Mouse (Mus musculus) cerebellum, postnatal 10 days (tissue): ENCODE measurements around the gene Nat14.

Source experiments
- DNase-seq, 2 experiments: peaks; one replicate each; pipeline ENCODE4 v3.0.0; 2021; ENCODE audit warnings: mixed read lengths in 2 of 2

Gene Nat14

DNA sequence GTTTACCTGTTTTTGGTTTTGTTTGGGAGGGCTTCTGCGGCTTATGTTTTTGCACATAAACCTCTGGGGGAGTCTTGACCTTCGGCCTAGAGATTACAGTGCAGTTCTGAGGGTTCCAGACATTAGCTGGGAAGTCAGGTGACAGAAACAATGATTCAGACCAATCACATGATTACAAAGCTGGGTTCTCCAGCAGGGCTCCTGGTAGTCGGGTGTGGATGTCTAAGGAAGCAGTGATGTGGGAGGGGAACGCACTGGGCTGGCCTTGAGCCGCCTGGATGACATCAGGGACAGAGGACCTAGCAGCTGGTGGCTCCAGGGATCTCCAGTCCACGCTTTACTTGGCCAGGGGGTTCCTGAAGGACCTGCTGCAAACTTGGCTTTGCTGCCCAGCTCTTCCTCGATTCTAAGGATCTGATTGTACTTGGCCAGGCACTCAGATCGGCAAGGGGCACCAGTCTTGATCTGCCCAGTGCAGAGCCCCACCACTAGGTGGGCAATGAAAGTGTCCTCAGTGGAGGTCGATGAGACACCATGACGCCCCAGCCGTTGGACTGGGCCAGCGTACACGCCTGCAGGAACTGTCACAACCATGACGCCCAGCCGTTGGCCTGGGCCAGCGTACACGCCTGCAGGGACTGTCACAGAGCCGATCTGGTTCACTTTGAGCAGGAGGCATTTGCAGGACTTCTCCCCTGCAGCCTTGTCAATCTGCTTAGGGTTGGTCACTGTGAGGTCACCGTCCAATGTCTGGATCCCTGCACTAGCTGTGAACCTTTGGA lies 28.9 kb downstream of the Nat14 start:
- no peak for DNase-seq

DNA sequence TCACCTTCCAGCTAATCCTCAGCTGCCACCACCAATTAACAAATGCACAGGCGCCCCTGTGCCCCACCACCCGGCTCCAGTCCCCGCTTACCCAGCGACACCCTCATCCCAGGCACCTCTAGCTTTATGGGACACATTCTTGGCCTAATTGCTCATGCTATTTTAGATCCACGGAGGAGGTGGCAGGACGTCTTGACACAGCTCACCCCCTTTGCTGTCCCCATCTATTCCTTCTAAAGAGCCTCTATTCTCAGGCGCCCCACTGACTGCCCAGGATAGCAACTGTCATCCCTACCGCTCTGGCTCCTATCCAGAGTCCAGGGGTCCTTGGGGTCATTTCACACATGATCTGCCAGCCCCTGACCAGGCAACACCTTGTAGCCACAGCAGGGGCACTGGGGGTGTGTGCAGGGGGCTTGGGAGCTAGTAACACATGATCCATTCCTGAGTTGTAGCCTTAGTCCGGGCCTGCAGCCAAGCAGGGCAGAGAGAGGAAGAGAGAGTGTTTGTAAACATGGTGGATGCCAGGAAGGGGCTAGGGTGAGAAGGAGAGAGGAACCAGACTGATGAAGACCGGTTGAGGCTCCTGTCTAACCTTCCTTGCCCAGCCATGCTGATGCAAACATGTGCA lies 32.1 kb downstream of the Nat14 start:
- peak; percentile 48 to 61 for DNase-seq

DNA sequence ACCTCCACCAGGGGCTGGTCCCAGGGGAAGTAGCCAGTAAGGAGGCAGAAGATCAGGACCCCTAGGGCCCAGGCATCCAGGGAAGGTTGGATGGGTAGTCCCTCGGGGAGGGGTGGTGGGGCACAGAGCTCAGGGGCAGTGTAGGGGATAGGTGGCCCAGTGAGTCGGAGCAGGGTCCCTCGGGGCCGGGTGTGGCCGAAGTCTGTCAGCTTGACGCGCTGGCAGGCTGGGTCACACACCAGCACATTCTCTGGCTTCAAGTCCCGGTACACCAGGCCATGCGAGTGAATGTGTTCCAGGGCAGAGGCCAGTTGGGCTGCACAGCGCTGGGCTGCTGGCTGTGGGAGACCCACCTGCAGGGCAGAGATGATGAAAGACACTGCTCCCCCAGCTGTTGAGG lies 35.5 kb downstream of the Nat14 start:
- DNase-seq = no peak

DNA sequence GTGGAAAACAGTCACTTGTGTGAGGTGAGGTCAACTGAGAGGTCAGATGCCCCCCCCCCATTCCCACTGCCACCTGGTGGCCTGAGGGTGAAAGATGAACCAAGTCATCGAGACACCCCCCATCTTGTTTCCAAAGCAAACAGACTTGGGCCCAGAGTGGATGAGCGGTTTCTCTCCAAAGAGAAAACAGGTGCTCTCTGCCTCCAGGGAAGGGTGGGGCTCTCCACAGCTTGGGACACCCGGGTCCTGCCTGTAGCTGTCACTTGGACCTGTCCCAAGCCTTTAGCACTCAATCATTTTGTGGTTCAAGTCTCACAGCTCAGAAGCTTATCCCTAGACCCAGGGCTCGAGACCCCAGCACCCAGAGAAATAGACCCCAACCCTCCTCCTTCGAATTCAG lies 41.7 kb downstream of the Nat14 start:
- DNase-seq = no peak

DNA sequence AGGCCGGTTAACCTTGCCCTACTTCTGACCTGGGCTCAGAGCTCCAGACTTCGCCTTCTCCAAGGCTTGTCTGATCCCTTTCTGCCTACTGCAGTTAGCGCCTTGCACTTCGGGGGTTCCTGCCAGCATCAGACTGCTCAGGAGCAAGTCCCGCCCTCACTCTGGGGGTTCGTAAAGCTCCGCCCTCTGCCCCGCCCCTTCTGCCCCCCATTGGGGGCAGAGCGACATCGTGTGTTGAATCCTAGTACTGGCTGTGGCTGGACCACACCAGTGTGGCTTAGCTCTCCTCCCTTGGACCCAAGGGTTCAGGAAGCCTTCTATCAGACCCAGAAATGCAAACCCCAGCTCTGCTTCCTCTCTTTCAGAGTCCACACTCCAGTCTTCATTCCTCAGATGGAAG lies 42.4 kb downstream of the Nat14 start, which contains the start of gene Sbk2:
Gene Sbk2, minus strand, starts transcription at position 135 of the 400 bp plus-strand sequence.
- DNase-seq = peak; percentile 66 to 69

DNA sequence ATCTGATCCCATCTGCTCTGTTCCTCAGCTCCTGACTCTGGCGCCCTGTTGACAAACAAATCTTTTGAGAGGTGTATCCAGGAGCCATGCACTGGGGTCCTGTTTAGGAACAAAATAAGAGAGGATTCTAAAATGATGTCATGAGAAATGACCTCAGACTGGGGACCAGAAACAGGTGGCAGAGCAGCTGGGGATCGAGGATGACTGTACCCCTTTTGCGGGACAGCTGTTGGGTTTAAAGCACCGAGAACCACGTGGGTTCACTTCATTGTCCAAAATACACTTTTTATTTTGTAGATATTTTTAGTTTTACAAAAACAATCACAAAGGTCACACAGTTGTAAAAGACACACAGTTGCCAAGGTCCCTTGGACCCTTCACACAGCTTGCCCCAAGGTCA lies 43.2 kb downstream of the Nat14 start:
- no peak for DNase-seq

DNA sequence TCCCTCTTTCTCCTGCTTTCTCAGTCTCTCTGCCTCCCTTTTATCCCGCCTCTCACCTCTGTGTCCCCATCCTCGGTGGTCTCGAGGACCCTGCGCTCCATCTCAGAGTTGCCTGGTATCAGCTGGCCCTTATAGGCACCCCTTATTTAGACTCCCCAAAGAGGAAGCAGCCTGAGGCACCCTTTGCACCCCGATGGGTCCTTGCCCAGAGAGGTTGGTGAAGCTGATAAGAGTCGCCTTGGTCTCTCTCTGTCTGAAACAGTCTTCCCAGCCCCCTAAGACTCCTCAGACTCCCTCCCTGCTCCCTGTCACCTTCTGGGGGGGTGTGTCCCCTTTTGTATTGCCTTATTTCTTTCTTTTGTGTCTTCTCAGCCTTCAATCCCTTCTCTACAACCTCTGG lies 49.2 kb downstream of the Nat14 start, which contains the start of gene Sbk3:
Gene Sbk3, minus strand, starts transcription at position 101 of the 400 bp plus-strand sequence.
- DNase-seq = no peak

DNA sequence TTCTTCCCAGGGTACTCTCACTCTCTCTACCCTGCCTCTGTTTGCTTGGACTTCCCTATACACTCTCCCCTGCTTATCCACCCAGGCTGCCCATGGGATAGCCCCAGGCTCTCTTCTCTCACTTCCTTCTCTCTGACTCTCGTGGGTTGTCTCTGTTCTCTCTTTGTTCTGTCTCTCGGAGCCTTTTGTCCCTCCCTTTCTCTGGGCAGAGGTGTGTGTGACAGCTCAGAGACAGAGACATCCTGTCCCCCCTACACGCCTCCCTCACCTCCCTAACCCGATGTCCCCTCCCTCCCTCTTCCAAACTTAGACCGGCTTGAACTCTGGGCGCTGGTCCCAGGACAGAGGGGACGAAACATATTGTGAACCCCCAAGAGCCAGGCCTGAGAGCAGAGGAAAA lies 49.9 kb downstream of the Nat14 start:
- no peak for DNase-seq

DNA sequence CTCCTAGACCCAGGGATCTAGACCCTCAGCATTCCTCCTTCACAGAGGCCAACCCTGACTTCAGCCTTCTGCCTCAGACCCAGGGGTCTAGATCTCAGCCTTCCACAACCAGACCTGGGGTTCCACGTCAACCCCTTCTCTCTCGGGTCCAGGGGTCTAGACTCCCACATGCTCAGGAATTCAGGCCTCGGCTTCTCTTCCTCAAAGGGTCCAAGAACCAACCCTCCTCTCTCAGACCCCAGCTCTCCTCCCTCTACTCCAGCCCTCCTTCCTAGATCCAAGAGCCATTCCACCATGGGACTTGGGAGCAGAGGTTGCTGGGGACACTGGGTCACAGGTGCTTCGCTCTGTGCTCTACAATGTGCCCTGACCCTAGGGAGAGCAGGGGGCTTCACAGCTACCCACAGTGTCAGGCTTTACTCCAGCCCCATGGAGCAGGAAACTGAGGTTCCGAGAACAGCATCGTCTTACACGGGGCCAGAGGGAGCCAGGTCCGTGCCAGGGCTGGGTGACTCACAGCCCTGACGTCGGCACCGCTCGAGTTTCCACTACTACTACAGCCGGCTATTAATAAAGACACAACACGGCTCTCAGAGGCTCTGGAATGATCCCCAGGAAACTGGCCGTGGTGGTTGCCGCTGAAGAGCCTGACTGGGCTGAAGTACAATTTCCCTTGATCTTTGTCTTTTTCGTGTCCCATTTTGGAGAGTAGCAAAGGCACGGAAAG lies 50.7 kb downstream of the Nat14 start:
- no peak for DNase-seq
